Mouse (Mus musculus) stomach, embryonic 15.5 days (tissue): Measurements from ENCODE around the gene Klhl15. TPM values are rescaled to one million over a fixed set of nuclear protein-coding genes. Genes with fewer than 3 reads are reported as not detected.

Source experiments
- ATAC-seq: fragments of 200-750 bp; cut with Nextera tagmentation; 2 replicates; pipeline ENCODE4 v1.8.0; 2017; ENCODE audit warnings: low read depth, moderate number of reproducible peaks, moderate TSS enrichment; ENCODE audit not compliant: insufficient read depth, low FRiP score
- H3K27ac ChIP-seq: fragments of 300-500 bp; sonication (generic); 2 replicates; pipeline ENCODE4 v1.5.1; 2015; ENCODE audit warnings: mild to moderate bottlenecking, inconsistent platforms
- H3K27me3 ChIP-seq: fragments of 300-500 bp; sonication (generic); replicated peaks from 2 replicates; pipeline ENCODE4 v1.6.1; 2015; ENCODE audit warnings: inconsistent platforms
- H3K36me3 ChIP-seq: fragments of 300-500 bp; sonication (generic); 2 replicates; pipeline ENCODE4 v1.6.1; 2015; ENCODE audit warnings: inconsistent platforms
- H3K4me1 ChIP-seq: fragments of 300-500 bp; sonication (generic); 2 replicates; pipeline ENCODE4 v1.6.1; 2015; ENCODE audit warnings: inconsistent platforms
- H3K4me2 ChIP-seq: fragments of 300-500 bp; sonication (generic); 2 replicates; pipeline ENCODE4 v1.6.1; 2015; ENCODE audit warnings: mild to moderate bottlenecking, inconsistent platforms
- H3K4me3 ChIP-seq: fragments of 300-500 bp; sonication (generic); replicated peaks from 2 replicates; pipeline ENCODE4 v1.5.1; 2015; ENCODE audit warnings: inconsistent platforms
- H3K9ac ChIP-seq: fragments of 300-500 bp; sonication (generic); 2 replicates; pipeline ENCODE4 v1.6.1; 2015; ENCODE audit warnings: inconsistent platforms
- H3K9me3 ChIP-seq: fragments of 300-500 bp; sonication (generic); 2 replicates; pipeline ENCODE4 v1.6.1; 2016; ENCODE audit warnings: inconsistent platforms
- WGBS: fragments of 180-500 bp; shearing (Covaris S2); methylation state at CpG from one replicate; pipeline ENCODE4 v1.1.7; 2015; 5-methylcytosine and 5-hydroxymethylcytosine counted together
- microRNA-seq: library from miRNA; unstranded; fragments of <30 nt; microRNA quantifications from one replicate; pipeline ENCODE4, GENCODE M21; 2016
- polyA plus RNA-seq: library from polyadenylated mRNA; unstranded; fragments of >200 nt; fragmentation: Nextera tagmentation; extraction: Ambion mirVana; gene quantifications from 2 replicates; pipeline ENCODE4 v1.2.1, GENCODE M21; 2015

The Klhl15 gene
- polyA plus RNA-seq, 1 experiment from 2014 or later, result 9.6 TPM

GRCm38 (mm10) chrX:94288923-94289322 lies 54.5 kb downstream of the Klhl15 start:
- Histone ChIP-seq H3K9me3 (no peaks in the 10 kb centered on the region), H3K4me2 (no peak overlapping the region), H3K27me3 (0 out of 2 replicates have a peak, but pooled peaks cover 6% of the 10 kb centered on the region), H3K36me3 (no peaks in the 10 kb centered on the region), H3K27ac (no peak overlapping the region), H3K9ac (no peak overlapping the region), H3K4me3 (no peak overlapping the region), H3K4me1 (no peaks in the 10 kb centered on the region)
- 8% methylated on average over 2 of the region's 2 CpGs for WGBS
- ATAC-seq, result no peak

GRCm38 (mm10) chrX:94302928-94303327 lies 68.5 kb downstream of the Klhl15 start:
- Histone ChIP-seq H3K27me3 (peaks cover 7% of the 10 kb centered on the region; the same call in 1 of the 2 replicates), H3K36me3 (no peaks in the 10 kb centered on the region), H3K9ac (no peak overlapping the region), H3K4me1 (no peaks in the 10 kb centered on the region), H3K9me3 (no peaks in the 10 kb centered on the region), H3K4me2 (no peak overlapping the region), H3K27ac (no peak overlapping the region), H3K4me3 (no peak overlapping the region)
- ATAC-seq, result no peak
- WGBS, result 50% methylated on average over 2 of the region's 2 CpGs

DNA sequence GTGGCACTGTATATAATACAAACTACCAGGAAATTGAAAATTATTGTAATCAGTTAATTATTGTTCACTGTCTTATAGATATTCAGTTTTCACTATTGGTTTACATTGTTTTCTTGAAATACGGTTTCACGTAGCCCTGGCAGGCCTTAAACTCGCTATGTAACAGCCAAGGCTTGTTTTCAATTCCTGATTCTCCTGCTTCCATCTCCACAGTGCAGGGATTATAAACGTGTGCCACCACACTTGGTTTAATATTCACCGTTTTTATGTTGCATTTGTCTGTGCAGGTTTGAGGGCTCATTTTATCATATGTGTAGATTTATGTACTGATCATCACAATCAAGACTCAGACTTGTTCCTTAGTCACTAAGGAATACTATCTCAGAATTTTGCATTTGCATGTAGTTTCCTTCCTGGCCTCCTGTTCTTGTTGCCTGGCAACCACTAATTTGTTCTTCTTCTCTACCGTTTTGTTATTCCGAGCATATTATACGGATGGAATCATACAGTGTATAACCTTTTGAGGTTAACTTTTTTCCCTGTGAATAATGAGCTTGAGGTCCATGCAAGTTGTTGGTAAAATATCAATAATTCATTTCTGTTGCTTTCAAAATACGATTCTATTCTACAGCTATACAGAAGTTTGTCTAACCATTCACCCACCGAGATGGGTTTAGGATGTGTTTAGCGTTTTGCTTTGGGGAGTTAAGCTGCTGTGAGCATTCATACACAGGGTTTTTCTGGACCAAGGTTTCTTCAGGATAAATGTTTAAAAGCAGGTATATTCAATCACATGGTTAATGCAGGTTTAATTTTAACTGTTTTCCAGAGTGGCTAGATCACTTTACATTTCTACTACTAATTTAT lies 86.9 kb downstream of the Klhl15 start:
- Histone ChIP-seq H3K9ac (no peak overlapping the region), H3K4me2 (no peak overlapping the region), H3K4me1 (no peaks in the 10 kb centered on the region), H3K27ac (no peak overlapping the region), H3K9me3 (no peaks in the 10 kb centered on the region), H3K27me3 (peaks cover 15% of the 10 kb centered on the region; the same call in 1 of the 2 replicates), H3K36me3 (no peaks in the 10 kb centered on the region), H3K4me3 (no peak overlapping the region)
- WGBS, result 80% methylated on average over 11 of the region's 11 CpGs
- no peak for ATAC-seq

Small RNA genes lying within 50 kb of the gene (microRNA-seq; reads per million reads assigned to microRNA genes)
- gene Mir7673, result not detected

Other genes with a start within 250 kb of the Klhl15 start
- 26.5 and 31.0 TPM in 2 replicates for gene Zfx, start 110.9 kb upstream of the Klhl15 start, polyA plus RNA-seq
- 64.7 and 75.5 TPM in 2 replicates for gene Eif2s3x, start 21.7 kb upstream of the Klhl15 start, polyA plus RNA-seq
- 0.08 TPM in 1 of 2 replicates, not detected in the other for gene Fam90a1b, start 132.2 kb downstream of the Klhl15 start, polyA plus RNA-seq
- 61.9 and 94.2 TPM in 2 replicates for gene Apoo, start 132.5 kb downstream of the Klhl15 start, polyA plus RNA-seq